Mouse (Mus musculus) layer of hippocampus, adult 2 months (tissue): ENCODE measurements around the gene Nfatc3. TPM values are rescaled to one million over a fixed set of nuclear protein-coding genes. Genes with fewer than 3 reads are reported as not detected.

Source experiments
- DNase-seq, 2 experiments: peaks; one replicate each; pipeline ENCODE4 v3.0.0; 2022; ENCODE audit warnings: low spot score in 2 of 2
- H3K27ac ChIP-seq: fragments of 200-600 bp; 2 replicates; pipeline ENCODE4 v1.8.1; 2022
- H3K4me3 ChIP-seq: fragments of 200-600 bp; 2 replicates; pipeline ENCODE4 v1.8.1; 2022; ENCODE audit warnings: mild to moderate bottlenecking
- CTCF ChIP-seq: fragments of 200-600 bp; conservative IDR thresholded peaks from 2 replicates; pipeline ENCODE4 v1.8.1; 2022; ENCODE audit warnings: antibody characterized with exemption, mild to moderate bottlenecking, moderate library complexity
- total RNA-seq, 2 experiments: library from RNA; stranded (reverse); gene quantifications; 2 replicates each; pipeline ENCODE4 v1.2.3; 2021

Nfatc3 gene
- total RNA-seq, 2 experiments from 2014 or later, result 12.4 to 12.7 TPM

DNA sequence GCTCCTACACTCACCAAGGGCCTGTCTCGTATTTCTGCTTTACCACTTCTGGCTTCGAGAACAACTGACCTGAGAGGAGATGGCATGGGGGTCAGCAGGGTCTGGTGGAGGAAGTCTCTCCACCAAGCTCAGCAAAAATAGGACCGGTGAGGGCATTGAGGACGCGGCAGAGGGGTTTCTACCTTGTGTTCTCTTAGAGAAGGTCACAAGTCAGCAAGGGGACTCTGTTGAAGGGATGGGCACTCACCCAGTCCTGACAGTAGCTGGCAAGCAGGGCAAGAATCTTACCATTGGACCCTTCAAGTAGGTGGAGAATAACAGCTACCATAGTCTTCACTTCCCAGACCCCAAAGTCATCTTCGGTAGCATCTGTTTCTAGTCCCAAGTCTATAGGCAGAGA is 75.3 kb downstream of the Nfatc3 start:
- Histone ChIP-seq H3K27ac (no peak overlapping the region), H3K4me3 (no peak overlapping the region)
- DNase-seq, result no peak
- TF ChIP-seq CTCF, result no peak

DNA sequence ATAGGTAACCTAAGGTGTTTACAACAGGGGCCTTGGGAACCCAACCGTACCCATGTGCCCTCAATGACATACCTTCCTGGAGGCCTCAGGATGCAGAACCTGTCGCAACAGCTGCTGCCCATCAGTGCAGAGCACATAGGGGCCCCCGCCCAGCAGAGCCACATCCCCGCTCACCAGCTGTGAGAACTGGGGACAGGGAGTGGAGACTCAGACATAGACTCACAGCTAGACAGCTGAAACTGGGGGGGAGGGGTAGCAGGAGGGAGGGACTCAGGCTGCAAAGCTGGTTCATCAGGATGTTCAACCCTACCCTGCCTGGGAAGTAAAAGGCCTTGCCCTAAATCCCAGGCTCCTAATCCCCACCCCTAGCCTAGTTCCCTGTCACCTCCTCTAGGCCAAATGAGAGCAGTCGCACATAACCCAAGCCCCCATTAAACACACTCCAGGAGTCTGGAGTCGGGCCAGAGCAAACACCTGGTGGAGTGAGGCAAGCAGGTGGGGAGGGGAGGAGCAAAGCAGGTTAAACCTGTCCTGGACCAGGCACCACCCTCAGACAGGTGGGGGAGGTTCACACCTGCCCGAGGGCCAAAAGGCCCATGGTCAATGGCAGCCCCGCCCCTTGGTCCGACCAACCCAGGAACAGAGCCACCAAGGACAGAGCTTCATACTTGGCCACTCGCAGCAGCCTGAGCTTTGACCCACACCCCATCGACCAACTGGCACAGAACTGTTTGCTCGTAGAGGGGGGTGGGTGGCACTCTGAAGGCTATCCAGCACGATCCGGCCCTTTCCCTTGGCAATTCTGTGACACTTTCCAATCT is 76.3 kb downstream of the Nfatc3 start:
- DNase-seq, result no peak
- no peak overlapping the region for H3K4me3 ChIP-seq
- no peak overlapping the region for H3K27ac ChIP-seq
- no peak for TF ChIP-seq CTCF

DNA sequence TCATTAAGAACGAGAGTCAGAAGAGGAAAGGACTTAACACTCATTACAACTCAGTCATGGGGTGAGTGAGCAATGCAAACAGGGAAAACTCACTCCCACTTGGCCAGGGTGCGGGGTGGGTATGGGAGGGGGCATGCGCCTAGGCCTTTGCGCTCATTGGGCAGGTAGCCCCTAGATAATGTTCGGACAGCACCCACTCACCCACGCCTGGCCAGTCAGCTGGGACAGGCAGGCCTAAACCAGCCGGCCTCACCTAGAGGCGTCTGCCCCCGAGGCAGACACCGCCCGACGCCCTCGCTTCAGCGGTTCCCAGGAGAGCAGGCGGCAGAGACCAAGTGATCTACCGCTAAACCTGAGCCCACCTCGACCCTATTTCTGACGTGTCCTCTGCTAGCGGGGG is 77.0 kb downstream of the Nfatc3 start:
- H3K27ac ChIP-seq, result no peak overlapping the region
- TF ChIP-seq CTCF, result no peak
- no peak for DNase-seq
- no peak overlapping the region for H3K4me3 ChIP-seq

DNA sequence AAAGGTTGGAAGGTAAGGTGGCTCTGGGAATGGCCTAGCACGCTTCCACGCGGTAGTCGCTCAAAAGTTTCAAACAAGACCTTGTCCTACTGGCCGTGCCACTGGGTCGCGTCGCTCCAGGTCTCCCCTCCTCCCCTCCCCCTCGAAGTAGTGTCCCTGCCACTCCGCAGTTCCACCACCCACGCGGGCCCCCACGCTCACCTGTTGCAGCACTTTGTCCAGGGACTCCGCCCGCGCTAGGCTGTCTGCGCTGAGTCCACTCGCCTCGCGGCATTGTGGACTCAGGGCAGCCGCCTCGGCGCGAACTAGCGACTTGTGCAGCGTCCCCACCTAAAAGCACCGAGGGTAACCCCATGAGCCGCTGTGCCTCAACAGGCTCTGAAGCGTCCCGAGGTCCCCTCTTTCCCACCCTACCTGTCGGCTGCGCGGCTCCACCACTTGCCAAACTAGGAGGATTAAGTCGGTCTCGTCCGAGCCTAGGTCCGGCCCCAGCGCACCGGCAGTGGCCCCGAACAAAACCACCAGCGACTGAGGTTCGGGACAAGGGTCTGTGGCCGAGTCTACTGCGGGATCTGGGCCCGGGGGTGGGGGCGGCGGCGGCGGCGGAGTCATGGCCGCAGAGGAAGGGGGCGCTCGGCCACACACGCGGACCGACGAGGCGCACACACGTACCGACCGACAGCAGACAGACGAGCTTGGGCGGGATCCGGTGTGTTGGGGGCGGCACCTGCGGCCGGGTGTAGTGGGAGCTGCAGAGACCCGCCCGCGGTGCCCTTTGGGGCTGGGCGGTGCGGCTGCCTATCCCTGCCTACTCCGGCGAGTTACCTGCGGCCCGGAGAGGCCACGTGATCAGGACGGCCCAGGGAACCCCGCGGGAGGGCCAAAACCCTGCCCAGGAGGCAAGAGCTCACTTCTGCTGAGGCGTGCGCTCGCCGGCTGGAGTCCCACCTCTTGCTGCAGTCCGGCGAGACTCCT is 77.8 kb downstream of the Nfatc3 start, which contains the start of gene Esrp2:
Esrp2 (minus strand) TSS at position 819 of the 975 bp plus-strand sequence.
- peak within 1 kb of the TSS; percentile 52; the same call in 1 of the 2 replicates for H3K27ac ChIP-seq
- no peak for DNase-seq
- H3K4me3 ChIP-seq, result peak within 1 kb of the TSS; percentile 63
- TF ChIP-seq CTCF, result no peak

DNA sequence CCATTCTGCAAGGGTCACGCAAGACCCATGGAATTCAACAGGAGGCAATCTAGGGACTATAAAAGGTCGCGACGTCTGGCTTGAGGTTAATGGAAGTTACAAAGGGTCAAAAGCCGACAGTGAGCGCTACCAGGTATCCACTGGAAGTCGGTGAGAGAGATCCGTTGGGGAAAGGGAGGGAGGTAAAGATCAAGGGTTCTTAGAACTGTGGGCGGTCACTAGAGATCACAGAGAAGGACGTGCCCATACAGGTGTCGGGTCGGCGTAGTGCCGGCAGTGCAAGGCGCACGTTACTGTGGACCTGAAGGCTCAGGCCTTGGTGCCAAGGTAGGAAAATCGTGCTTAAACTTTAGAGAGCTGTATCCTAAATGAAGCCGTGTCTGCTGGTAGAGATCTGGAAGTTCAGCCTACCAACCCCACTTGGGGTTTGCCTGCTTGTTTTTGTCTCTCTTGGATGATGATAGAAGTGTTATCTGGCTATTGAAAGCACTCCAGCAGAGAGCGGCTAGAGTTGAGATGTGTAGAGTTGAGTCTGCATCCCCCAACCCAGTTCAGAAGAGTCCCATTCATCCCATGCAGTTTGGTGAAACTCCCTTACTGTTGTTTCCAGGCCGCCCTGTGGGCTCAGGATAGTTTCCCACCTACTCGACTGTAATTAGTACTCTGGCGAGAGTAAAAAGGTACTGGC is 78.7 kb downstream of the Nfatc3 start:
- Histone ChIP-seq H3K4me3 (peak overlapping the region; percentile 63), H3K27ac (0 out of 2 replicates have a peak overlapping the region, but pooled peaks have one; percentile 52)
- no peak for TF ChIP-seq CTCF
- DNase-seq, result no peak

DNA sequence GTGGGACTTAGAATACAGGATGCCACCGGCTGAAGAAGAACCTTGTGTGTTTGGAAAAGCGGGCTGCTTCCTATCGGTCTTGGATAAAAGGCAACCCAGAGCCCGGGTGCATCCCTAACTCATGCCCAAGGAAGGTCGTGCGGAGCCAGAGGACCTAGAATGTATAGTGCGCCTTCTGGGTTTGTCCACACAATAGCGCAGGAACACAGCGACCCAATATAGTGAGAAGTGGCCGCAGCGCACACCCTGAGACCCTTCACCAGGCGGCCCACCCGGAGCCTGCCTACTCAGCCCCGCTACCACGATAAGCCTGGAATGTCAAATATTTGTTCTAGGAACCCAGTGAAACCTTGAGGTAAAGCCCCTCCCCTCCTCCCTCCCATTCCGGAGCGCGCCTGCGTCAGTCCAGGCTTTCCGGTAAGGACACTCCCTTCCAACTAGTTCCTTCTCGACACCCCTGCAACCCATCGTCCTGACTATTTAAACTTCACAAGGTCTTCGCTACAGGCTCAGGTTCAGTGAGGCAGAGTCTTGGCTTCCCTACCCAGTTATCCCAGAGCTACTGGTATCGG is 79.4 kb downstream of the Nfatc3 start:
- peak in 1 of 2 experiments; percentile 27 for DNase-seq
- H3K4me3 ChIP-seq, result peak overlapping the region; percentile 63
- peak overlapping the region; percentile 52; the same call in 1 of the 2 replicates for H3K27ac ChIP-seq
- TF ChIP-seq CTCF, result no peak

DNA sequence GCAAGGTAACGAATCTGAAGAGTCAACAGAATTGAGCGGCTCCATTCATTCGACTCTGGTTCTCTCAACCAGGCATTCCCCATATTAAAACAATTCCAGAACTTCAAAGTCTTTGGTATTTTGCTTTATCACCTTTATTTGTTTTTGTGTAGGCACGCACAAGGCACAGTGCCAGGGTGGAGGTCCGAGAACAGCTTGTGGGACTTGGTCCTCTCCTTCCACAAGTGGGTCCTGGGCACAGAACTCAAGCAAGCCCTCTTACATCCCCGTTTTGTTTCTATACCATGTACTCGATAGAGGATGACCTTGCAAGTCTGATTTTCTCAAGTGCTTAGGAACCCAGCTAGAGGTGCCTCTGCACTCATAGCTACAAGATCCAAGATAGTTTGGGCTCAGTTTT is 80.0 kb downstream of the Nfatc3 start:
- Histone ChIP-seq H3K4me3 (peak overlapping the region; percentile 63), H3K27ac (peak overlapping the region; percentile 52; the same call in 1 of the 2 replicates)
- DNase-seq, result no peak
- no peak for TF ChIP-seq CTCF

DNA sequence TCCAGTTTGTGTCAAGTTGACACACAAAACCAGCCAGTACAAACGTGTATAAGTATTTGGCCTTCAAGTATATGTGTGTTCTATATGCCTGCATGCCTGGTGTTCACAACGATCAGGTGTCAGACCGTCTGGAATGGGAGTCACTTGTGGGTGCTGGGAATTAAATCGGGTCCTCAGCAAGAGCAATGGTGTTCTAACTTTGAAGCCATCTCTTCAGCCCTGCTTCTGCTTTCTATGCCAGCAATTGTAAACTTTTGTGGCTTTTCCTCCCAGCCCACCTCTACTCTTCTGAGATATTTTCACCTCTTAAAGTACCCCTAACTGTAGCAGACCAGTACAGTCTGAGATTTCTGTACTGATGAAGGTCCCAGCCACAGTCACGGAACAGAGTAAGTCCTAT is 81.6 kb downstream of the Nfatc3 start:
- no peak overlapping the region for H3K4me3 ChIP-seq
- DNase-seq, result no peak
- no peak overlapping the region for H3K27ac ChIP-seq
- TF ChIP-seq CTCF, result no peak

DNA sequence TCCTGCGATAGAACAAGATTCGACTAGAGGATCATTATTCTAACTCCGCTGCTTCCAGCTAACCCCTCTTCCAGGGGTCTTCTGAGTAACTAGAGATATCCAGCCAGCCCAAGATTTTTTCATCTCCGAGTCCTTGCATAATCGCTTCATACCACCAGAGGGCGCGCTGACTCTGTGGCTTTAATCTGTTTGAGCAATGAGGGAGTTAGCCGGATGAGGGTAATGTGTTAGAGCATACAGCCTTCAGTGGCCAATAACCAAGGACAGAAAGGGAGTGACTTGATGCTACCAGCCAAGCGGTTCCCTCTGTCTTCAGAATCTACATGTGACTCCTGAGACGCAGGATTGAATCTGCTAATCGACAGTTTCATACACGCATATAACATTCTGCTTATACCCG is 82.1 kb downstream of the Nfatc3 start:
- H3K4me3 ChIP-seq, result no peak overlapping the region
- TF ChIP-seq CTCF, result peak; percentile 96
- H3K27ac ChIP-seq, result no peak overlapping the region
- peak; percentile 76 to 87 for DNase-seq

DNA sequence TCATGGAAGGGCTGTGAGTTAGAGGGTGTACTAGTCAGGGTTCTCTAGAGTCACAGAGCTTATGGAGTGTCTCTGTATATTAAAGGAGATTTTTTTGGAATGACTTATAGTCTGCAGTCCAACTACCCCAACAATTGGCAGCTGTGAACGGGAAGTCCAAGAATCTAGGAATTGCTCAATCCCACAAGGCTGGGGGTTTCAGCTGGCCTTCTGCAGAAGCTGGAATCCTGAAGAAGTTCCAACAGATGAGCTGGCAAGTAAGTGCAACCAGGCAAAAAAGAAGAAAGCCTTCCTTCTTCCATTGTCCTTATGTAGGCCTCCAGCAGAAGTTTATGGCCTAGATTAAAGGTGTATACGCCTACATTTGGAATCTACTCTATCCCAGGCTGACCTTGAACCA is 86.7 kb downstream of the Nfatc3 start:
- H3K27ac ChIP-seq, result no peak overlapping the region
- TF ChIP-seq CTCF, result no peak
- DNase-seq, result no peak

DNA sequence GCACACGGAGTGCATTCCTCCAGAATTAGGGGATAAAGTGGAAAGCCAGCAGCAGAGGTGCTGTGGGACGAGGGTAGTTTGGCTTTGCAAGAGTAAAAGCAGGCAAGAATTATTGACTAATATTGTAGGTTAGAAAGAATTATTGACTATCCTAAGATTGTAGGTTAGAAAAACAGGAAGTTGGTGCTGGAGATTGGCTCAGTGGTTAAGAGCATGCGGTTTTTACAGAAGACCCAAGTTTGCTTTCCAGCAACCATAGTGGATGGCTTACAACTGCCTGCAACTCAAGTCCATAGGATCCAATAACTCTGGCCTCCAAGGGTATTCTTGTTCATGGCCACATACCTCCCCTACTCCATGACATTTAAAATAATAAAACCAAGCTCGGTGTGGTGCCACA is 87.4 kb downstream of the Nfatc3 start:
- no peak for TF ChIP-seq CTCF
- Histone ChIP-seq H3K4me3 (no peak overlapping the region), H3K27ac (no peak overlapping the region)
- no peak for DNase-seq

More for the DNA sequence above, 86.7 kb downstream of the Nfatc3 start:
- H3K4me3 ChIP-seq, result no peak overlapping the region
